Mouse (Mus musculus) liver, embryonic 16.5 days (tissue): ENCODE data around the gene Iqcf6. TPM values are rescaled to one million over a fixed set of nuclear protein-coding genes. Genes with fewer than 3 reads are reported as not detected.
"Not testable (repeated sequence)": the region's sequence is repeated elsewhere in the genome, so short reads cannot be mapped to it uniquely, and the experiment has no call there.

Source experiments
- ATAC-seq: fragments of 200-750 bp; cut with Nextera tagmentation; 2 replicates; pipeline ENCODE4 v1.8.0; 2017; ENCODE audit warnings: low read depth, mild to moderate bottlenecking, moderate number of reproducible peaks, moderate library complexity
- H3K27ac ChIP-seq: fragments of 300-500 bp; sonication (generic); 2 replicates; pipeline ENCODE4 v1.5.1; 2014; ENCODE audit warnings: mild to moderate bottlenecking, low read length
- H3K27me3 ChIP-seq: fragments of 300-500 bp; sonication (generic); 2 replicates; pipeline ENCODE4 v1.6.1; 2014; ENCODE audit warnings: low read depth, low read length, mixed read lengths; ENCODE audit not compliant: control insufficient read depth, insufficient read depth
- H3K36me3 ChIP-seq: fragments of 300-500 bp; sonication (generic); 2 replicates; pipeline ENCODE4 v1.6.1; 2014; ENCODE audit warnings: mild to moderate bottlenecking; ENCODE audit not compliant: control insufficient read depth, insufficient read depth
- H3K4me1 ChIP-seq: fragments of 300-500 bp; sonication (generic); 2 replicates; pipeline ENCODE4 v1.6.1; 2014; ENCODE audit warnings: low read depth, low read length, mixed read lengths; ENCODE audit not compliant: control insufficient read depth
- H3K4me2 ChIP-seq: fragments of 300-500 bp; sonication (generic); 2 replicates; pipeline ENCODE4 v1.6.1; 2014; ENCODE audit warnings: low read depth, low read length, mixed read lengths
- H3K4me3 ChIP-seq: fragments of 300-500 bp; sonication (generic); 2 replicates; pipeline ENCODE4 v1.5.1; 2014; ENCODE audit warnings: low read depth, mild to moderate bottlenecking, low read length
- H3K9ac ChIP-seq: fragments of 300-500 bp; sonication (generic); 2 replicates; pipeline ENCODE4 v1.6.1; 2014; ENCODE audit warnings: low read depth, low read length
- H3K9me3 ChIP-seq: fragments of 300-500 bp; sonication (generic); replicated peaks from 2 replicates; pipeline ENCODE4 v1.6.1; 2016; ENCODE audit warnings: low read length; ENCODE audit not compliant: control insufficient read depth
- WGBS: fragments of 180-500 bp; shearing (Covaris S2); extraction: QIAGEN DNeasy Blood & Tissue Kit; methylation state at CpG from one replicate; pipeline ENCODE4 v1.1.7; 2014; ENCODE audit not compliant: insufficient replicate concordance; 5-methylcytosine and 5-hydroxymethylcytosine counted together
- polyA plus RNA-seq: library from polyadenylated mRNA; unstranded; fragments of >200 nt; fragmentation: Nextera tagmentation; extraction: Ambion mirVana; gene quantifications from 2 replicates; pipeline ENCODE4 v1.2.1, GENCODE M21; 2015

Iqcf6 gene
- polyA plus RNA-seq, 1 experiment from 2014 or later: not detected

- H3K27ac ChIP-seq: no peak overlapping the region
- H3K4me2 ChIP-seq: no peak overlapping the region
- no peaks in the 10 kb centered on the region for H3K4me1 ChIP-seq
- no peak overlapping the region for H3K9ac ChIP-seq
- no peak for ATAC-seq
- no peak overlapping the region for H3K4me3 ChIP-seq
- WGBS: 30% methylated on average over 3 of the region's 3 CpGs
- no peaks in the 10 kb centered on the region for H3K36me3 ChIP-seq
- H3K27me3 ChIP-seq: no peaks in the 10 kb centered on the region
- no peaks in the 10 kb centered on the region for H3K9me3 ChIP-seq
Observed at GRCm38 (mm10) chr9:106614616-106615015, 11.8 kb upstream of the Iqcf6 start.

GRCm38 (mm10) chr9:106616306-106616705 is 10.1 kb upstream of the Iqcf6 start:
- Histone ChIP-seq H3K4me3 (no peak overlapping the region), H3K9ac (no peak overlapping the region), H3K27ac (no peak overlapping the region), H3K4me2 (no peak overlapping the region), H3K4me1 (no peaks in the 10 kb centered on the region), H3K9me3 (no peaks in the 10 kb centered on the region), H3K36me3 (no peaks in the 10 kb centered on the region), H3K27me3 (no peaks in the 10 kb centered on the region)
- ATAC-seq: no peak
- WGBS: 61% methylated on average over 9 of the region's 9 CpGs

GRCm38 (mm10) chr9:106617496-106617895 is 8.9 kb upstream of the Iqcf6 start:
- ATAC-seq: no peak

GRCm38 (mm10) chr9:106627796-106628195 is 1.4 kb downstream of the Iqcf6 start:
- not testable (repeated sequence) for H3K4me1 ChIP-seq, H3K4me3 ChIP-seq, H3K36me3 ChIP-seq, H3K4me2 ChIP-seq, ATAC-seq, H3K27me3 ChIP-seq, H3K27ac ChIP-seq, H3K9me3 ChIP-seq, H3K9ac ChIP-seq
- 29% methylated on average over 8 of the region's 8 CpGs for WGBS

More at GRCm38 (mm10) chr9:106617496-106617895, 8.9 kb upstream of the Iqcf6 start:
- Histone ChIP-seq H3K9me3 (no peaks in the 10 kb centered on the region), H3K9ac (no peak overlapping the region), H3K4me2 (no peak overlapping the region), H3K27me3 (no peaks in the 10 kb centered on the region), H3K4me1 (no peaks in the 10 kb centered on the region), H3K36me3 (no peaks in the 10 kb centered on the region), H3K27ac (no peak overlapping the region), H3K4me3 (no peak overlapping the region)
- WGBS: 50% methylated on average over 3 of the region's 3 CpGs

GRCm38 (mm10) chr9:106632185-106632584 is 5.8 kb downstream of the Iqcf6 start:
- WGBS: 48% methylated on average over 5 of the region's 5 CpGs
- no peak overlapping the region for H3K27ac ChIP-seq
- H3K4me3 ChIP-seq: no peak overlapping the region
- H3K4me2 ChIP-seq: no peak overlapping the region
- ATAC-seq: no peak
- no peaks in the 10 kb centered on the region for H3K27me3 ChIP-seq
- H3K4me1 ChIP-seq: no peaks in the 10 kb centered on the region
- no peak overlapping the region for H3K9ac ChIP-seq
- H3K36me3 ChIP-seq: no peaks in the 10 kb centered on the region
- H3K9me3 ChIP-seq: no peaks in the 10 kb centered on the region

GRCm38 (mm10) chr9:106638154-106638553 is 11.8 kb downstream of the Iqcf6 start:
- no peaks in the 10 kb centered on the region; the same call in 1 of the 2 replicates for H3K4me1 ChIP-seq
- H3K36me3 ChIP-seq: no peaks in the 10 kb centered on the region
- no peak overlapping the region for H3K4me2 ChIP-seq
- no peak overlapping the region for H3K9ac ChIP-seq
- H3K4me3 ChIP-seq: no peak overlapping the region
- no peaks in the 10 kb centered on the region for H3K27me3 ChIP-seq
- H3K27ac ChIP-seq: no peak overlapping the region
- WGBS: 70% methylated on average over 8 of the region's 8 CpGs
- H3K9me3 ChIP-seq: no peaks in the 10 kb centered on the region
- no peak for ATAC-seq

GRCm38 (mm10) chr9:106641346-106641745 is 15.0 kb downstream of the Iqcf6 start:
- Histone ChIP-seq H3K27me3 (no peaks in the 10 kb centered on the region), H3K36me3 (no peaks in the 10 kb centered on the region), H3K9me3 (no peaks in the 10 kb centered on the region), H3K27ac (no peak overlapping the region), H3K4me1 (no peaks in the 10 kb centered on the region; the same call in 1 of the 2 replicates), H3K4me2 (no peak overlapping the region), H3K4me3 (no peak overlapping the region), H3K9ac (no peak overlapping the region)
- no peak for ATAC-seq
- WGBS: 31% methylated on average over 5 of the region's 5 CpGs

- ATAC-seq: no peak
- H3K36me3 ChIP-seq: no peaks in the 10 kb centered on the region
- H3K4me1 ChIP-seq: no peaks in the 10 kb centered on the region; the same call in 1 of the 2 replicates
- 23% methylated on average over 7 of the region's 7 CpGs for WGBS
- H3K4me2 ChIP-seq: no peak overlapping the region
- no peak overlapping the region for H3K27ac ChIP-seq
- H3K4me3 ChIP-seq: no peak overlapping the region
- no peaks in the 10 kb centered on the region for H3K9me3 ChIP-seq
- H3K27me3 ChIP-seq: no peaks in the 10 kb centered on the region
- H3K9ac ChIP-seq: no peak overlapping the region
Observed at GRCm38 (mm10) chr9:106643128-106643527, 16.7 kb downstream of the Iqcf6 start.

- H3K4me2 ChIP-seq: no peak overlapping the region
- H3K9me3 ChIP-seq: no peaks in the 10 kb centered on the region
- no peak overlapping the region for H3K9ac ChIP-seq
- no peak for ATAC-seq
- no peaks in the 10 kb centered on the region; the same call in 1 of the 2 replicates for H3K4me1 ChIP-seq
- no peaks in the 10 kb centered on the region for H3K36me3 ChIP-seq
- no peak overlapping the region for H3K27ac ChIP-seq
- no peak overlapping the region for H3K4me3 ChIP-seq
- 50% methylated on average over 6 of the region's 6 CpGs for WGBS
- no peaks in the 10 kb centered on the region for H3K27me3 ChIP-seq
Observed at GRCm38 (mm10) chr9:106643787-106644186, 17.4 kb downstream of the Iqcf6 start.
